Mouse (Mus musculus) ES-E14 (cell line): ENCODE results near the gene Prdm5.

Experiments
- HCFC1 ChIP-seq: IDR thresholded peaks from 2 replicates; pipeline ENCODE4 v1.6.1; 2012; ENCODE audit warnings: low read length, inconsistent platforms, borderline replicate concordance; ENCODE audit not compliant: insufficient read depth
- ZC3H11A ChIP-seq: IDR thresholded peaks from 2 replicates; pipeline ENCODE4 v1.6.1; 2012; ENCODE audit warnings: low read depth, mild to moderate bottlenecking, inconsistent platforms, low read length, borderline replicate concordance

DNA sequence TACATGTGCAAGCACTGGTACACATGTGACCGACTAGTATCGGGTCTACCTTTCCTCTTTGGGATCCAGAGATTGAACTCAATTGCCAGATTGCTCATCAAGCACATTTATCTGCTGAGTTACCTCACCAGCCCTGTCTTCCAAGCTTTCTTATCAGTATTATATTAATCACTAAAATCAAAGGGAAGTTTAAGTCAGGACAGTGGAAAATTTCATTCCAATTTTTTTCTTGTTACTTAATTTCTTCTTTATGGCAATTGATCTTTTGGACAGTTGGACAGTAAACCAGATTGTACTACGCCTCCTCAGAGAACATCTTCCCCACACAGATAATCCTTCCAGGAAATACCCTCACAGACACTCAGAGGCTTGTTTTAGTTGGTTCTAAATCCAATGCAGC lies 18.7 kb upstream of the Prdm5 start:
- no peak for TF ChIP-seq HCFC1
- no peak for TF ChIP-seq ZC3H11A
